Mouse (Mus musculus) heart, postnatal 0 days (tissue): Measurements from ENCODE around the gene Cptp. TPM values are rescaled to one million over a fixed set of nuclear protein-coding genes. Genes with fewer than 3 reads are reported as not detected.

Experiments used
- ATAC-seq: fragments of 200-750 bp; cut with Nextera tagmentation; 2 replicates; pipeline ENCODE4 v1.8.0; 2017; ENCODE audit warnings: low read depth, moderate number of reproducible peaks, moderate library complexity; ENCODE audit not compliant: insufficient read depth
- DNase-seq: peaks from one replicate; pipeline ENCODE4 v3.0.0-alpha.2; 2016; ENCODE audit warnings: low spot score
- H3K27ac ChIP-seq: fragments of 300-500 bp; sonication (generic); 2 replicates; pipeline ENCODE4 v1.5.1; 2014; ENCODE audit warnings: low read depth, mild to moderate bottlenecking
- H3K27me3 ChIP-seq: fragments of 300-500 bp; sonication (generic); 2 replicates; pipeline ENCODE4 v1.6.1; 2014; ENCODE audit warnings: low read length, mixed read lengths; ENCODE audit not compliant: control insufficient read depth, insufficient read depth
- H3K36me3 ChIP-seq: fragments of 300-500 bp; sonication (generic); replicated peaks from 2 replicates; pipeline ENCODE4 v1.6.1; 2014; ENCODE audit warnings: low read length, mixed read lengths; ENCODE audit not compliant: control insufficient read depth, insufficient read depth
- H3K4me1 ChIP-seq: fragments of 300-500 bp; sonication (generic); 2 replicates; pipeline ENCODE4 v1.6.1; 2014; ENCODE audit warnings: antibody characterized with exemption; ENCODE audit not compliant: control insufficient read depth, insufficient read depth
- H3K4me2 ChIP-seq: fragments of 300-500 bp; sonication (generic); 2 replicates; pipeline ENCODE4 v1.6.1; 2014; ENCODE audit warnings: low read depth, mild to moderate bottlenecking, low read length, moderate library complexity
- H3K4me3 ChIP-seq: fragments of 300-500 bp; sonication (generic); 2 replicates; pipeline ENCODE4 v1.5.1; 2014; ENCODE audit warnings: low read depth, low read length
- H3K9ac ChIP-seq: fragments of 300-500 bp; sonication (generic); replicated peaks from 2 replicates; pipeline ENCODE4 v1.6.1; 2014; ENCODE audit warnings: low read depth, low read length, mixed read lengths
- H3K9me3 ChIP-seq: fragments of 300-500 bp; sonication (generic); replicated peaks from 2 replicates; pipeline ENCODE4 v1.6.1; 2016; ENCODE audit warnings: low read length; ENCODE audit not compliant: control insufficient read depth
- CTCF ChIP-seq: IDR thresholded peaks from 2 replicates; pipeline ENCODE4 v1.5.1; 2016; ENCODE audit warnings: antibody characterized with exemption, control low read depth, low read depth
- EP300 ChIP-seq: IDR thresholded peaks from 2 replicates; pipeline ENCODE4 v1.6.1; 2016; ENCODE audit warnings: antibody characterized with exemption, low read depth
- WGBS: fragments of 180-500 bp; shearing (Covaris S2); extraction: QIAGEN DNeasy Blood & Tissue Kit; methylation state at CpG from one replicate; pipeline ENCODE4 v1.1.7; 2014; 5-methylcytosine and 5-hydroxymethylcytosine counted together
- polyA plus RNA-seq: library from polyadenylated mRNA; unstranded; fragments of >200 nt; fragmentation: Nextera tagmentation; extraction: Ambion mirVana; gene quantifications from 2 replicates; pipeline ENCODE4 v1.2.1, GENCODE M21; 2015
- total RNA-seq: library from RNA; depleted of rRNA; stranded (reverse); fragments of >200 nt; gene quantifications from 2 replicates; pipeline ENCODE4 v1.2.3, GENCODE M21; 2014; ENCODE audit warnings: low replicate concordance

Cptp gene
- total and polyA plus RNA-seq, 2 experiments from 2014 or later: 7.2 to 11.8 TPM

DNA sequence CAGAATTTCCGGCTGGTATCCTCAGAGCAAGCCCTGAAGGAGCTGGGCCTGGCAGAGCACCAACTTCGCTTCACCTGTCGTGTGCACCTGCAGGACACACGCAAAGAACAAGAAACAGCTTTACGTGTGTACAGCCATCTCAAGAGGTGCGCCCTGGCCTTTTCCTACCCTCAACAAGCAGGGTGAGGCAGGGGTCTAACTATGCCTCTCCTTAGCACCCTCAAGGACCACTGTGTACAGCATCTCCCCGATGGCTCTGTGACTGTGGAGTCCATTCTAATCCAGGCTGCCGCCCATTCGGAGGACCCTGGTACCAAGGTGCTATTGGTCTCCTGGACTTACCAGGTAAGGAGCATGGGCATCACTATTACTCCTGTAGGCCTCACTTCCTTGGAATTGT is 18.9 kb upstream of the Cptp start:
- no peak for ATAC-seq
- Histone ChIP-seq H3K4me3 (no peak overlapping the region), H3K36me3 (peaks cover 42% of the 10 kb centered on the region), H3K27ac (no peak overlapping the region), H3K9me3 (no peaks in the 10 kb centered on the region), H3K4me1 (peaks cover 10% of the 10 kb centered on the region), H3K4me2 (no peak overlapping the region), H3K9ac (no peak overlapping the region), H3K27me3 (no peaks in the 10 kb centered on the region)
- DNase-seq: no peak
- no peak for TF ChIP-seq EP300
- 94% methylated on average over 9 of the region's 9 CpGs for whole genome bisulfite sequencing

DNA sequence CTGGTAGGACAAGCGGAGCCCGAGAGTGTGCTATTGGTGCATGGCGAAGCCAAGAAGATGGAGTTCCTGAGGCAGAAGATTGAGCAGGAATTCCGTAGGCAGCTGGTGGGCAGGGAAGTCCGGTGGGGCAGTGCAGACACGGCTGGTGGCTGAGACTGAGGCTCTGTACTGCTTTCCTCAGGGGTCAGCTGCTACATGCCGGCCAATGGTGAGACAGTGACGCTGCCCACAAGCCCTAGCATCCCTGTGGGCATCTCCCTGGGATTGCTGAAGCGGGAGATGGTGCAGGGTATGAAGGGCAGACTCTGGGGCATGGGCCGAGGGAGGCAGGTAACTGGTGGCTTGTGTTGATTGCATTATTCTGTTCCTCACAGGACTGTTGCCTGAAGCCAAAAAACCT is 18.4 kb upstream of the Cptp start:
- Histone ChIP-seq H3K9me3 (no peaks in the 10 kb centered on the region), H3K4me2 (no peak overlapping the region), H3K4me3 (no peak overlapping the region), H3K27ac (no peak overlapping the region), H3K36me3 (peaks cover 44% of the 10 kb centered on the region), H3K9ac (no peak overlapping the region), H3K27me3 (no peaks in the 10 kb centered on the region), H3K4me1 (peaks cover 10% of the 10 kb centered on the region)
- no peak for ATAC-seq
- no peak for DNase-seq
- WGBS: 82% methylated on average over 10 of the region's 10 CpGs
- no peak for TF ChIP-seq CTCF

DNA sequence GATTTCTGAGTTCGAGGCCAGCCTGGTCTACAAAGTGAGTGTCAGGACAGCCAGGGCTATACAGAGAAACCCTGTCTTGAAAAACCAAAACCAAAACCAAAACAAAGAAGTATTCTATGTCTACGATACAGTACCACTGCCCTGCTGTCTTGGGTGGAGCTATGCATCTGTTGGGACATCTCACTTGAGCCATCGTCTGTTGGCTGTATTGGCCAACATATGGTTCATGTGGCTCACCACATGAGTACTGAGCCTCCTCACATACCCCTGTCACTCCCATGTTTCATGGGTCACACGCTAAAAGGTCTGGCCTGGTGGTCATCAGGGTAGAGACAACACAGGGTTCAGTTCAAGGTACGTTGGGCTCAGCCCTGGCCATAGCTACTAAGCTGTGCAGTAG is 17.1 kb upstream of the Cptp start:
- Histone ChIP-seq H3K4me1 (peaks cover 10% of the 10 kb centered on the region), H3K9me3 (no peaks in the 10 kb centered on the region), H3K4me3 (no peak overlapping the region), H3K4me2 (no peak overlapping the region), H3K27me3 (no peaks in the 10 kb centered on the region), H3K36me3 (peaks cover 45% of the 10 kb centered on the region), H3K27ac (no peak overlapping the region), H3K9ac (no peak overlapping the region)
- no peak for ATAC-seq
- 86% methylated on average over 5 of the region's 5 CpGs for WGBS
- TF ChIP-seq CTCF: no peak
- TF ChIP-seq EP300: no peak
- no peak for DNase-seq

DNA sequence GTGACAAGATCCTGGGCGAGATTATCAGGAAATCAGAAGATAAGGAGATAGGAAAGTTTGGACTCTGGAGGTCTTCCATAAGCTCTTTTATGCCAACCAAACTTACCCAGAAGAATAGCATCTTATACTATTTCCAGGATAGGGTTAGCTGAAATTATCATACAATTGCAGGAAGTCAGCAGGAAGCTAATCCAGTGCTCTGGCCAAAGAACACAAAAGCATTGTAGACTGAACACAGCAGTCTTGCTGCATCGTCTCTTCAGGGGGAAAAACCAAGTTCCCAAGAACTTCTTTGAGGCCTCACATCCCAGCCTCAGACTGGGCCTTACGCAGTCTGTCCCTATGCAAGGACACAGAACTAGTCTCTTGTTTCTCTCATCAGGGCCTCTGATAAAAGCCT is 14.3 kb upstream of the Cptp start:
- Histone ChIP-seq H3K36me3 (peaks cover 46% of the 10 kb centered on the region), H3K9ac (no peak overlapping the region), H3K9me3 (no peaks in the 10 kb centered on the region), H3K4me3 (no peak overlapping the region), H3K27me3 (no peaks in the 10 kb centered on the region), H3K4me1 (no peaks in the 10 kb centered on the region; the same call in 1 of the 2 replicates), H3K27ac (peak overlapping the region; percentile 78), H3K4me2 (no peak overlapping the region)
- ATAC-seq (peak; percentile 67), DNase-seq (peak; percentile 57)
- no peak for TF ChIP-seq CTCF
- no peak for TF ChIP-seq EP300
- 61% methylated on average over 3 of the region's 3 CpGs for WGBS

DNA sequence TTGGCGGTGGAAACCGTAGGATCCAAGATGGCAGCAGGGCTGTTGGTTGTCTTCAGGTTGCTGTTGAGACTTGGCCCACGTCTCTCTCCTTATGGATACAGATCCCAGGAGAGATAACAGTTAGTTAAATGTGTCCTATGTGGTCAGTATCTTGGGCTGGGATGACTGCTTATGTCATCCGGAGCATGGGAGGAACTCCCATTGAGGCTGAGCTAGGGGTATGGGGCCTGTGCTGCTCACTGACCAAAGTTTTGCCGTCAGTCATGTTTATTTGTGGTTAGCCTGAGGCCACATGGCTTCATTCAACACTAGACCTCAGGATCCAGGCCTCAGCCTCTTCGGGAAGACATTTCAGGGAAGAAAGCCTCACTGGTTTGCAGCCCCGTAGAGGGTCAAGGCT is 2.2 kb upstream of the Cptp start:
- ATAC-seq (no peak), DNase-seq (no peak)
- TF ChIP-seq CTCF (no peak), EP300 (no peak)
- no peak overlapping the region for H3K9ac ChIP-seq
- no peak overlapping the region for H3K4me3 ChIP-seq
- 90% methylated on average over 7 of the region's 7 CpGs for WGBS
- H3K4me1 ChIP-seq: peaks cover 15% of the 10 kb centered on the region
- H3K27me3 ChIP-seq: no peaks in the 10 kb centered on the region
- H3K9me3 ChIP-seq: no peaks in the 10 kb centered on the region
- peaks cover 39% of the 10 kb centered on the region for H3K36me3 ChIP-seq
- no peak overlapping the region for H3K27ac ChIP-seq
- no peak overlapping the region for H3K4me2 ChIP-seq

DNA sequence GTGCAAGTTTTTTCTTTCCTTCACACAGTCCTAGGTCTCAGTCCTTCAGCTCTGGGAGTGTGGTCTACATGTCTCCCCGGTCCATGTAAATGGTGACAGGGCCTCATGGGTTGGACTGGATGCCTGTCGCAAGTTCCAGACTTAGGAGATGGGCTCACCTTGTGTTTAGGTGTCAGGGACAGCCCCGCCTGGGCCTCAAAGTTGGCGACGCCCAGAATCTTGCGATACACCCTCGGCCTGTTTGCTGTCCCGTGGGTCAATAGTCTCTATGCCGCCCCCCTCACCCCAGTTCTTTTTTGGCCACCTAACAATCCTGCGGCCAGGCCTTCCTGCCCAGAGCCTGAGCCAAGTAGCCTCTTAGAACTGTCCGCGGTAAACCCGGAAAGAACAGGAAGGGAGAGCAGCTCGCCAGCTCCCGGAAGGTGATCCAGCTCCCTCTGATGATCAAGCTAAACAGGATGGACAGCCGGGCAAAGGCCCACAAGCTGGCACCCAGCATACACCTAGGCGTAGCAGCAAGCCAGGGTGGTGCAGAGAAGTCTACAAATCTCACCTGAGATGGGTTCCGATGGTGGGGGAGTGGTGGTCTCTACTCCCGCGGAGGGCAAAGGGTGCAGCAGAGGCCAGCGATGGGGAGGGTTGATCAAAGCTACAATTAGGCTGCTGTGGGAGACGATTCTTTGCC is 484 bp downstream of the Cptp start:
- Histone ChIP-seq H3K27me3 (no peaks in the 10 kb centered on the region), H3K36me3 (peaks cover 35% of the 10 kb centered on the region), H3K4me2 (peak overlapping the region; percentile 88), H3K4me3 (peak overlapping the region; percentile 75), H3K27ac (no peak overlapping the region), H3K9ac (peak overlapping the region; percentile 57), H3K4me1 (peaks cover 15% of the 10 kb centered on the region), H3K9me3 (no peaks in the 10 kb centered on the region)
- TF ChIP-seq EP300 (no peak), CTCF (no peak)
- DNase-seq (no peak), ATAC-seq (peak; percentile 21)
- 8% methylated on average over 22 of the region's 22 CpGs for WGBS
